Mouse (Mus musculus) testis, adult 2 months (tissue): Measurements from ENCODE around the gene Angptl3.

ENCODE experiments used
- CTCF ChIP-seq: fragments of 200-500 bp; IDR thresholded peaks from 2 replicates; pipeline ENCODE4 v1.5.1; 2012; ENCODE audit warnings: low read depth, mild to moderate bottlenecking, inconsistent platforms, low read length, moderate library complexity; ENCODE audit not compliant: control insufficient read depth, insufficient read depth, insufficient replicate concordance
- POLR2A ChIP-seq: fragments of 200-500 bp; IDR thresholded peaks from 2 replicates; pipeline ENCODE4 v1.6.1; 2012; ENCODE audit warnings: low read depth, mild to moderate bottlenecking, inconsistent platforms, low read length, moderate library complexity; ENCODE audit not compliant: control insufficient read depth

DNA sequence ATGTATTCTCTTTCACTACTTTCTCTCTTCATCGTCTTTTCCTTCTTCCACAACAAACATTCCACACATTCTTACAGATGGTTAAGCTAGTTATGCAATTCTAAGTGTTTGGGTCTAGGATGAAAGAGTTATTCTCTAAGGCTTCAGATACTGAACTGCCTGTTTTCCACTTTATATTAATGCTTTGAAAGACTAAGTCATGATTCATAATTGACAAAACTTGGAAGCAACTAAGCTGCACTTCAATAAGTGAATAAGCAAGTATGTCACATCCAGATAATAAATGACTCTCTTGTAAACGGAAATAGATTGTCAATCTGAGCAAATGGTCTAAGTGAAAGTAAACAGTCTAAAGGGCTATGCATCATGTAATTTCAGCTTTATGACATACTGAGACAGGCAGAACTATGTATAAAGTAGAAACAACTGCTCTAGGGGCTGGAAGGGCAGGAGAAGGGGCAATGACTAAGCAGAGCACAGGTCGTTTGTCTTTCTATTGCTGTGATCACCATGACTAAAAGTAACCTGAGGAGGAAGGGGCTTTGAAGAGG, 60.5 kb downstream of the Angptl3 start:
- TF ChIP-seq CTCF (no peak), POLR2A (no peak)
